Comparison of ENCODE assay signal across 19 mouse cellular contexts in the genomic region with DNA sequence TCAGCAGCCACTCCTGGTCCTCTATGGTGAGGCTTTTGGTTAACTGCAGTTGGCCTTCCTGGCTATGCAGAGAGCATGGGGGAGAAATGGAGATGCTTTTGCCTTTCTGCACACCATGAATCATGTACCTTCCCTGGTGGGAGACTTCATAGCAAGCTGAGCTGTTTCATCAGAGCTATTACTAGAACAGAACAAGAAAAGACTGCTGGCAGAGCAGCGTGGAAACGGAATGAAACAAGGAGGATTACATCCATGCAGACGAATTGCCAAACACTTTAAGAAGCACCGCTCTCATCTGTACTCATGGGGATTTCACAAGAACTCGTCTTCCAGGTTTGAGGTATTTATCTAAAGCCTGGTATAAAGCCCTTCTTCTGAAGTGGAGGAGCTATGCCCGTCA.
DNase-seq lines count a peak whose midpoint lies in the region.
"Had no signal": no experiment of that assay in that cellular context is flagged by ENCODE, and none has a peak within 500 bp of the region (broad histone marks: within the 10 kb centered on the region; RNA-seq: fewer than 3 reads in every experiment).

No protein-coding gene starts in this region.

- peak; percentile 6 to 10 for DNase-seq in left cerebral cortex, postnatal 14 days (ENCODE audit: low spot score in 2 of 2)
- DNase-seq in left cerebral cortex, postnatal 4 days = no peak
- peak; percentile 6 for DNase-seq in right cerebral cortex, adult 2 months (ENCODE audit: low spot score in 2 of 2)
- no peak for DNase-seq in right cerebral cortex, postnatal 14 days
- DNase-seq in fibroblast of lung, adult 2 months (ENCODE audit: low read depth) = peak; percentile 3
- DNase-seq in telencephalon, adult 2 months (ENCODE audit: low read depth, low spot score) = peak; percentile 41
- DNase-seq in kidney, postnatal 10 days = no peak
- no peak for DNase-seq in embryo, embryonic 10.5 days (ENCODE audit: low spot score)
- DNase-seq: adrenal gland, postnatal 25 days; B cell, adult 2 months; cerebellum, adult 2 months; cerebellum, postnatal 36 days; gastrocnemius, postnatal 25 days; heart, adult 18-20 months; heart, postnatal 4 days; kidney, adult 8-10 months; layer of hippocampus, adult 9-11 months; lung, embryonic 14.5 days; lung, postnatal 14 days had no signal

- intact Hi-C loops in left cerebral cortex, postnatal 14 days (cut with DNase I) = no loop called here
- intact Hi-C loops in left cerebral cortex, postnatal 4 days (cut with DNase I) = no loop called here

Comparison
In these comparisons a context has a peak if more than half of its experiments do, and no peak if none do; other contexts are left out.
1. DNase-seq: peak in left cerebral cortex, postnatal 14 days (2 of 2), right cerebral cortex, adult 2 months (2 of 2), fibroblast of lung, adult 2 months (single experiment) and telencephalon, adult 2 months (single experiment); none in left cerebral cortex, postnatal 4 days (single experiment), right cerebral cortex, postnatal 14 days (single experiment), kidney, postnatal 10 days (single experiment) and embryo, embryonic 10.5 days (single experiment).